Mouse (Mus musculus) midbrain, postnatal 0 days (tissue): Measurements from ENCODE around the gene Slc1a7. TPM values are rescaled to one million over a fixed set of nuclear protein-coding genes. Genes with fewer than 3 reads are reported as not detected.

Experiments used
- ATAC-seq: fragments of 200-750 bp; cut with Nextera tagmentation; 2 replicates; pipeline ENCODE4 v1.8.0; 2017; ENCODE audit warnings: moderate number of reproducible peaks, mild to moderate bottlenecking, moderate TSS enrichment, moderate library complexity; ENCODE audit not compliant: low FRiP score
- DNase-seq: peaks from one replicate; pipeline ENCODE4 v3.0.0-alpha.2; 2015; ENCODE audit warnings: low spot score
- H3K27ac ChIP-seq: fragments of 300-500 bp; sonication (generic); 2 replicates; pipeline ENCODE4 v1.5.1; 2014; ENCODE audit warnings: low read depth, mild to moderate bottlenecking, low read length, mixed read lengths
- H3K27me3 ChIP-seq: fragments of 300-500 bp; sonication (generic); 2 replicates; pipeline ENCODE4 v1.6.1; 2014; ENCODE audit warnings: low read length, control low read depth, mixed read lengths; ENCODE audit not compliant: insufficient read depth
- H3K36me3 ChIP-seq: fragments of 300-500 bp; sonication (generic); 2 replicates; pipeline ENCODE4 v1.6.1; 2014; ENCODE audit warnings: low read length, control low read depth, mixed read lengths; ENCODE audit not compliant: insufficient read depth
- H3K4me1 ChIP-seq: fragments of 300-500 bp; sonication (generic); 2 replicates; pipeline ENCODE4 v1.6.1; 2014; ENCODE audit warnings: mild to moderate bottlenecking, control low read depth, antibody characterized with exemption, low read length, mixed read lengths; ENCODE audit not compliant: insufficient read depth
- H3K4me2 ChIP-seq: fragments of 300-500 bp; sonication (generic); 2 replicates; pipeline ENCODE4 v1.6.1; 2014; ENCODE audit warnings: low read depth, mild to moderate bottlenecking, low read length, mixed read lengths; ENCODE audit not compliant: poor library complexity, severe bottlenecking
- H3K4me3 ChIP-seq: fragments of 300-500 bp; sonication (generic); 2 replicates; pipeline ENCODE4 v1.5.1; 2014; ENCODE audit warnings: low read depth, mild to moderate bottlenecking, low read length, moderate library complexity
- H3K9ac ChIP-seq: fragments of 300-500 bp; sonication (generic); replicated peaks from 2 replicates; pipeline ENCODE4 v1.6.1; 2014; ENCODE audit warnings: mild to moderate bottlenecking, low read length, moderate library complexity, mixed read lengths; ENCODE audit not compliant: poor library complexity, severe bottlenecking
- H3K9me3 ChIP-seq: fragments of 300-500 bp; sonication (generic); 2 replicates; pipeline ENCODE4 v1.6.1; 2016; ENCODE audit warnings: low read length, control low read depth
- CTCF ChIP-seq: IDR thresholded peaks from 2 replicates; pipeline ENCODE4 v1.5.1; 2016; ENCODE audit warnings: antibody characterized with exemption, mild to moderate bottlenecking
- WGBS: fragments of 180-500 bp; shearing (Covaris S2); extraction: QIAGEN DNeasy Blood & Tissue Kit; methylation state at CpG from one replicate; pipeline ENCODE4 v1.1.7; 2014; 5-methylcytosine and 5-hydroxymethylcytosine counted together
- polyA plus RNA-seq: library from polyadenylated mRNA; unstranded; fragments of >200 nt; fragmentation: Nextera tagmentation; extraction: Ambion mirVana; gene quantifications from 2 replicates; pipeline ENCODE4 v1.2.1, GENCODE M21; 2015
- total RNA-seq: library from RNA; depleted of rRNA; stranded (reverse); fragments of >200 nt; gene quantifications from 2 replicates; pipeline ENCODE4 v1.2.3, GENCODE M21; 2014

Gene Slc1a7
- total and polyA plus RNA-seq, 2 experiments from 2014 or later, result 0.16 TPM; not detected in 1

DNA sequence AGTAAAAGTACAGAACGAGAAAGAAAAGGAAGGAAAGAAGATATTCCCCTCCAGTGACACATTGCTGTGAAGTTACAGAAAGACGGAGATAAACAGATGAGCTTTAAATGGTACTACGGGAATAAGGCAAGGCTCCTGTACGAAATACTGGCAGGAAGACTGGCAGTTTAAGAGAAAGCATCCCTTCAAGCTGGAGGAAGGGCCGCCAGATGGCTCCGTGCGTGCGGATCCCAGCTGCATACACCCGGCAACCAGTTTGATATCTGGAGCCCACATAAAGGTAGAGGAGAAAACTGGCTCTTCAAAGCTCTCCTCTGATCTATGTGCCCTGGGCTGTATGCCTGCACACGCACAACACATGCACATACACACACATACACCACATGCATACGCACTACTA, 6.4 kb downstream of the Slc1a7 start:
- DNase-seq, result peak; percentile 63
- no peak overlapping the region for H3K9ac ChIP-seq
- no peaks in the 10 kb centered on the region for H3K36me3 ChIP-seq
- no peak overlapping the region for H3K4me3 ChIP-seq
- 57% methylated on average over 11 of the region's 11 CpGs for WGBS
- H3K4me2 ChIP-seq, result no peak overlapping the region
- no peaks in the 10 kb centered on the region for H3K27me3 ChIP-seq
- no peaks in the 10 kb centered on the region for H3K9me3 ChIP-seq
- ATAC-seq, result no peak
- no peaks in the 10 kb centered on the region for H3K4me1 ChIP-seq
- no peak overlapping the region for H3K27ac ChIP-seq
- no peak for TF ChIP-seq CTCF

DNA sequence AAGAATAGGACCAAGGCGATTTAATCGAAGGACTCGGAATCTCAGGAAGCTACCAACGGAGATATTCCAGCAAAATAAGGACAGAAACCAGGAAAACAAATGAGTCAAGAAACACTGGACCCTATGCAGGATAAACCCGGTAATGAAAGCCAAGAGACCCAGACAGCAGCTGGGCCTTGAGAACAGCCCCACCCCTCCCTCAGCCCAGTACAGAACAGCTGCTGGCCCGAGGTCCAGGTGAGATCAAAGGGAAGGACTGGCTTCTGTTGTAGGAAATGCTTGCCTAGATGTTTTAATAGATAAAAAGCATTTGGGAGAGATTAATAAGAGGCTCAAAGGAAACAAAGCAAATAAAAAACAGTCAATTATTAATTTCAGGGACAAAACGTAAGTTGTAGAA, 6.9 kb downstream of the Slc1a7 start:
- no peak overlapping the region for H3K9ac ChIP-seq
- H3K4me3 ChIP-seq, result no peak overlapping the region
- H3K36me3 ChIP-seq, result no peaks in the 10 kb centered on the region
- DNase-seq (no peak), ATAC-seq (no peak)
- no peak for TF ChIP-seq CTCF
- no peaks in the 10 kb centered on the region for H3K9me3 ChIP-seq
- no peak overlapping the region for H3K4me2 ChIP-seq
- H3K27me3 ChIP-seq, result no peaks in the 10 kb centered on the region
- whole genome bisulfite sequencing, result 67% methylated on average over 7 of the region's 7 CpGs
- H3K4me1 ChIP-seq, result no peaks in the 10 kb centered on the region
- no peak overlapping the region for H3K27ac ChIP-seq

DNA sequence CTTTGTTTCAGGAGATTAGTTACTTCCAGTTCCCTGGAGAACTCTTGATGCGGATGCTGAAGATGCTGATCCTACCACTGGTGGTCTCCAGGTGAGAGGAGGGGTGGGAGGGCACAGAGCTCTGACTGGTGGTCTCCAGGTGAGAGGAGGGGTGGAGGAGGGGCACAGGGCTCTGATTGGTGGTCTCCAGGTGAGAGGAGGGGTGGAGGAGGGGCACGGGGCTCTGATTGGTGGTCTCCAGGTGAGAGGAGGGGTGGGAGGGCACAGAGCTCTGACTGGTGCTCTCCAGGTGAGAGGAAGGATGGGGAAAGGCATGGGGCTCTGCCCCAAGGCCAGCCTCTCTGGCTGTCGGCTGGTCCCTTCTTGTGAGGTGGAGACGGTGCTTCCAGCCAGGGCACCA, 9.5 kb downstream of the Slc1a7 start:
- no peak for TF ChIP-seq CTCF

DNA sequence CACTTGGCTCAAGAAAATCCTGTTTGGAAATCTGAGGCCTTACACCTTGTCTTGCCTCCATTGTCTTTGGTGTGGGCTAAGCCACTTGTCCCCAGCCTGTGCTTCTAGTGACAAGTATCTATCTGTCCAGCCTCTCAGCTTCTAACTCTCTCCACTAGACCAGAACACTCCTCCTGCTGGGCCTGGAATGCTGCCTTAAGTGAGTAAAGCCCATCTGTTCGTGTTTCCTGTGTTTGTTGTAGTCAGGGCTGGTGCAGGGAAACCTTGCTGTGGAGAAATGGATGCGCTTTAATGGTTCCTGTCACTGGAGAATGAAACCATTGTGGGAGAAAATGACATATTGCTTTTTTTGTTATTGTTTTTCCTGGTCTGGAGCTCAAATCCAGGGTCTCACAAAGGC, 11.4 kb downstream of the Slc1a7 start:
- Histone ChIP-seq H3K27me3 (no peaks in the 10 kb centered on the region), H3K9me3 (no peaks in the 10 kb centered on the region), H3K27ac (no peak overlapping the region), H3K36me3 (no peaks in the 10 kb centered on the region), H3K4me1 (no peaks in the 10 kb centered on the region), H3K4me2 (no peak overlapping the region), H3K9ac (no peak overlapping the region), H3K4me3 (no peak overlapping the region)
- TF ChIP-seq CTCF, result no peak
- 26% methylated on average over 2 of the region's 2 CpGs for WGBS
- DNase-seq, result peak; percentile 71
- ATAC-seq, result no peak

More for the DNA sequence above, 9.5 kb downstream of the Slc1a7 start:
- Histone ChIP-seq H3K4me1 (no peaks in the 10 kb centered on the region), H3K9me3 (no peaks in the 10 kb centered on the region), H3K9ac (no peak overlapping the region), H3K27me3 (no peaks in the 10 kb centered on the region), H3K4me2 (no peak overlapping the region), H3K36me3 (no peaks in the 10 kb centered on the region), H3K27ac (no peak overlapping the region), H3K4me3 (no peak overlapping the region)
- DNase-seq (no peak), ATAC-seq (no peak)
- 65% methylated on average over 4 of the region's 4 CpGs for WGBS

DNA sequence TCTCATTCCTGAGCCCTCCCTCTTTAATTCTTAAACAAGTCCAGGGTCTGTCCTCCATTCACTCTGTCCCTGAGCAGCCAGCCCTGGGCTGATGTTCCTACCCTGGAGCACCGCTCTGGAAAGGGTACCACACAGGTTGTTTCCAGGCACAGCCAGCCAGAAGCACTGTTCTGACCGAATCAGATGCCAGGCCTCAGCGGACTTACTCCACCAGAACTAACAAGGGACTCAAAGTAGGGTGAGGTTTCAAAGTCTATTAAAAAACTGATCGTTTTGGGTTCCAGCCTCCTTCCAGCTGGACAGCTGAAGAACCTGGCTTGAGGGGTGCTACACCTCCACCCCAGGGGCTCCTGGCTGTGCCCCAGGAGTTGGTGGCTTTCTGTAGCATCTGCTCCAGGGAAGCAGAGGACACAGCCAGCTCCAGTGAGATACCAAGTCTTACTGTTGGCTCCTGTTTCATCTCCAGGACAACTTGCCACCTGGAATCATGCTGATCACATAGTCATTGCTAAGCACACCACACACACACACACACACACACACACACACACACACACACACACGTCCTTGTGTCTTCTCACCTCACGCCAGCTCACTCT, 12.0 kb downstream of the Slc1a7 start:
- no peak for ATAC-seq
- H3K27me3 ChIP-seq, result no peaks in the 10 kb centered on the region
- TF ChIP-seq CTCF, result no peak

DNA sequence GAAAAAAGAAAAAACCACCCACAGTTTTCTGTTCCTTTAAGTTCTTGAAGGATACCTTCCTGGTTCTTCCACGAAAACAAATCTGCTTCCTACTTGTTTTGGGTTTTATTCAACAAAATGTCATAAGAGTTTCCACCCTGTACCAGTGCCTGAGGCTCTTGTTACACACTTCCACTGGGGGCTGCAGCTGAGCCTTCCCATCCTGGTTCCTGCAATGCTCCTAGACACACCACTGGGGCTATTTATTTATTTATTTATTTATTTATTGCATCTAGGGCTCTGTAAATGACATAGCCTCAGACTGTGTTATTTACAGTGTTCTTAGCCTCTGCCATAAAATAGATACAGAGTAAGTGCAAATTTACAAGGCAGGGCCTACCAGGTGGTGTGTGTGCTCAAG, 15.6 kb downstream of the Slc1a7 start:
- 92% methylated on average over 1 of the region's 1 CpGs for WGBS
- Histone ChIP-seq H3K4me2 (no peak overlapping the region), H3K9ac (no peak overlapping the region), H3K36me3 (no peaks in the 10 kb centered on the region), H3K9me3 (no peaks in the 10 kb centered on the region), H3K4me1 (no peaks in the 10 kb centered on the region), H3K4me3 (no peak overlapping the region), H3K27ac (no peak overlapping the region), H3K27me3 (no peaks in the 10 kb centered on the region)
- ATAC-seq (no peak), DNase-seq (no peak)
- TF ChIP-seq CTCF, result no peak

More for the DNA sequence above, 12.0 kb downstream of the Slc1a7 start:
- Histone ChIP-seq H3K9me3 (no peaks in the 10 kb centered on the region), H3K4me3 (no peak overlapping the region), H3K4me2 (no peak overlapping the region), H3K27ac (no peak overlapping the region), H3K4me1 (no peaks in the 10 kb centered on the region), H3K9ac (no peak overlapping the region), H3K36me3 (no peaks in the 10 kb centered on the region)
- DNase-seq, result no peak
- 66% methylated on average over 6 of the region's 6 CpGs for WGBS
